Mouse (Mus musculus) kidney, adult 10 weeks (tissue): ENCODE data around the gene Gm20683. TPM values are rescaled to one million over a fixed set of nuclear protein-coding genes. Genes with fewer than 3 reads are reported as not detected.

ENCODE experiments used
- polyA plus RNA-seq: library from polyadenylated mRNA; stranded (reverse); fragments of 350-450 nt; fragmentation: Illumina TruSeq; extraction: RNeasy Lipid Tissue Mini Kit (QIAGEN cat#74804); gene quantifications from one replicate; pipeline ENCODE4 v1.2.3, GENCODE M21; 2014; ENCODE audit warnings: low read depth, low replicate concordance

Gm20683 gene
- polyA plus RNA-seq, 1 experiment from 2014 or later: not detected

Other genes starting within 250 kb of the Gm20683 start
- gene Gng13, start 124.6 kb downstream of the Gm20683 start, polyA plus RNA-seq: not detected
- gene Chtf18, start 114.3 kb downstream of the Gm20683 start, polyA plus RNA-seq: not detected
- gene Rpusd1, start 114.1 kb downstream of the Gm20683 start, polyA plus RNA-seq: not detected
- gene Mslnl, start 105.7 kb downstream of the Gm20683 start, polyA plus RNA-seq: not detected
- gene Msln, start 87.4 kb downstream of the Gm20683 start, polyA plus RNA-seq: not detected
- 2.3 TPM for gene Narfl, start 68.0 kb downstream of the Gm20683 start, polyA plus RNA-seq
- not detected for gene Haghl, start 56.1 kb downstream of the Gm20683 start, polyA plus RNA-seq
- not detected for gene Ccdc78, start 55.2 kb downstream of the Gm20683 start, polyA plus RNA-seq
- not detected for gene Fam173a, start 48.9 kb downstream of the Gm20683 start, polyA plus RNA-seq
- not detected for gene AC134908.4, start 46.1 kb downstream of the Gm20683 start, polyA plus RNA-seq
- 0.16 TPM for gene Metrn, start 44.6 kb downstream of the Gm20683 start, polyA plus RNA-seq
- 0.77 TPM for gene Fbxl16, start 32.7 kb downstream of the Gm20683 start, polyA plus RNA-seq
- gene Wdr24, start 18.1 kb downstream of the Gm20683 start, polyA plus RNA-seq: not detected
- gene Jmjd8, start 12.9 kb downstream of the Gm20683 start, polyA plus RNA-seq: 2.4 TPM
- 5.1 TPM for gene Stub1, start 8.4 kb downstream of the Gm20683 start, polyA plus RNA-seq
- gene Rhbdl1, start 4.5 kb downstream of the Gm20683 start, polyA plus RNA-seq: not detected
- 13.8 TPM for gene Rhot2, start 3.1 kb upstream of the Gm20683 start, polyA plus RNA-seq
- 1.2 TPM for gene Wdr90, start 19.7 kb upstream of the Gm20683 start, polyA plus RNA-seq
- gene Mcrip2, start 27.0 kb upstream of the Gm20683 start, polyA plus RNA-seq: 2.5 TPM
- gene Mettl26, start 33.3 kb upstream of the Gm20683 start, polyA plus RNA-seq: 56.3 TPM
- gene Wfikkn1, start 39.1 kb upstream of the Gm20683 start, polyA plus RNA-seq: not detected
- 0.69 TPM for gene Rab40c, start 78.0 kb upstream of the Gm20683 start, polyA plus RNA-seq
- gene Pigq, start 103.2 kb upstream of the Gm20683 start, polyA plus RNA-seq: 56.6 TPM
- gene Nhlrc4, start 103.2 kb upstream of the Gm20683 start, polyA plus RNA-seq: 1.2 TPM
- gene A930017K11Rik, start 110.8 kb upstream of the Gm20683 start, polyA plus RNA-seq: not detected
- 0.69 TPM for gene Capn15, start 144.0 kb upstream of the Gm20683 start, polyA plus RNA-seq
- 25.0 TPM for gene Rab11fip3, start 227.8 kb upstream of the Gm20683 start, polyA plus RNA-seq
- 51.9 TPM for gene Decr2, start 248.6 kb upstream of the Gm20683 start, polyA plus RNA-seq